Mouse (Mus musculus) embryonic fibroblast, embryonic 13.5 days (primary cell): ENCODE data around the gene Shisa9.

Experiments used
- CTCF ChIP-seq: IDR thresholded peaks from 2 replicates; pipeline ENCODE4 v1.5.1; 2011; ENCODE audit warnings: mild to moderate bottlenecking, control low read depth, low read length, moderate library complexity, borderline replicate concordance; ENCODE audit not compliant: insufficient read depth
- POLR2A ChIP-seq: IDR thresholded peaks from 2 replicates; pipeline ENCODE4 v1.6.1; 2011; ENCODE audit warnings: low read depth, mild to moderate bottlenecking, control low read depth, low read length, moderate library complexity

GRCm38 (mm10) chr16:12005177-12005576 lies 21.3 kb downstream of the Shisa9 start:
- no peak for TF ChIP-seq POLR2A
- no peak for TF ChIP-seq CTCF
